In the genomic region with DNA sequence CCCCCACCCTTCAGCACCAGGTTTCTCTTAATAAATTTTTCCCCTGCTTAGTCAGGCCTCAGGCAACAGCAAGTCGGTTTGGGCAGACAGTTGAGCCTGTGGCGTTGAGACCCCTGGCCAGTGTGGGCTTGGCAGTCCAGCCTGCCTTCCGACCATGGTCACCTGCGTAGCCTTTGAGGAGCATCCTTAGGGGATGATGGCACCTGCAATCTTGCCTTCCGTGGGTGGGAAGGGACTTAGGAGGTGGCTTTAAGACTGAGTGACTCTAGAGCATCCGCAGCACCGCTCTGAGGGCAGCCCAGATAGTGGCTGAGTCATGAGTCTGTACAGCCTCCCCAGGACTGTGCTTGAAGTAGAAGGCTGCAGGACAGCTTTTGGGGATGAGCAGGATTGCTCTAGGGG, we compare ENCODE assay signal across 8 mouse cellular contexts. TPM values are rescaled to one million over a fixed set of nuclear protein-coding genes. Genes with fewer than 3 reads are reported as not detected.
A peak's percentile ranks its signal among the peaks of the same experiment; 100 is the strongest.
DNase-seq lines count a peak whose midpoint lies in the region; ATAC-seq and TF ChIP-seq lines count a peak whose summit lies in the region.
"Had no signal": no experiment of that assay in that cellular context is flagged by ENCODE, and none has a peak within 500 bp of the region (broad histone marks: within the 10 kb centered on the region; RNA-seq: fewer than 3 reads in every experiment).

No protein-coding gene starts in this region.

- H3K36me3 ChIP-seq in liver, adult 2 months (ENCODE audit: control insufficient read depth, insufficient read depth, low read length): no peaks in the 10 kb centered on the region
- peaks cover 9% of the 10 kb centered on the region for H3K36me3 ChIP-seq in forebrain, embryonic 10.5 days (replicated peaks)
- H3K36me3 ChIP-seq in limb, embryonic 11.5 days (ENCODE audit: control insufficient read depth, insufficient read depth, low read length): no peaks in the 10 kb centered on the region
- peaks cover 7% of the 10 kb centered on the region; the same call in 1 of the 2 replicates for H3K36me3 ChIP-seq in neural tube, embryonic 15.5 days

- peaks cover 8% of the 10 kb centered on the region; the same call in 1 of the 2 replicates for H3K4me1 ChIP-seq in liver, adult 2 months (ENCODE audit: control insufficient read depth, insufficient read depth, low read length)
- H3K4me1 ChIP-seq in forebrain, embryonic 10.5 days: peaks cover 39% of the 10 kb centered on the region
- H3K4me1 ChIP-seq in limb, embryonic 11.5 days (ENCODE audit: control insufficient read depth, insufficient read depth, low read length): peaks cover 15% of the 10 kb centered on the region
- H3K4me1 ChIP-seq in neural tube, embryonic 15.5 days: peaks cover 35% of the 10 kb centered on the region

- DNase-seq in liver, adult 2 months (ENCODE audit: extremely low read depth, low read depth, low spot score): no peak
- no peak for DNase-seq in liver
- DNase-seq in Patski (ENCODE audit: low read depth, low spot score): no peak
- no peak for DNase-seq in forebrain, embryonic 10.5 days (ENCODE audit: extremely low spot score, low spot score)
- DNase-seq in limb, embryonic 11.5 days (ENCODE audit: low spot score): no peak
- no peak for DNase-seq in spleen, adult 18-20 months

- H3K9me3 ChIP-seq in forebrain, embryonic 10.5 days: no peaks in the 10 kb centered on the region
- no peaks in the 10 kb centered on the region for H3K9me3 ChIP-seq in limb, embryonic 11.5 days (ENCODE audit: control insufficient read depth, low read length)
- no peaks in the 10 kb centered on the region for H3K9me3 ChIP-seq in neural tube, embryonic 15.5 days (replicated peaks)

- peak overlapping the region; percentile 88 for H3K4me2 ChIP-seq in limb, embryonic 11.5 days (ENCODE audit: low read depth, severe bottlenecking)
- H3K4me2 ChIP-seq in neural tube, embryonic 15.5 days: peak overlapping the region; percentile 83

- in situ Hi-C loops in Patski (cut with MboI; ENCODE audit: low pct_unique_long_range_greater_than_20kb): no loop called here

- no peak for TF ChIP-seq CTCF in liver, adult 2 months (IDR thresholded peaks at IDR 0.05; ENCODE audit: low read depth, low read length)
- TF ChIP-seq CTCF in Patski (IDR thresholded peaks at IDR 0.05): no peak

- H3K27me3 ChIP-seq in liver, adult 2 months (ENCODE audit: control insufficient read depth, insufficient read depth, low read length): no peaks in the 10 kb centered on the region
- H3K27me3 ChIP-seq in Patski: no peaks in the 10 kb centered on the region
- peaks cover 16% of the 10 kb centered on the region; the same call in 1 of the 2 replicates for H3K27me3 ChIP-seq in forebrain, embryonic 10.5 days (ENCODE audit: poor library complexity, severe bottlenecking)
- no peaks in the 10 kb centered on the region for H3K27me3 ChIP-seq in limb, embryonic 11.5 days (ENCODE audit: control insufficient read depth, insufficient read depth, low read length)
- no peaks in the 10 kb centered on the region for H3K27me3 ChIP-seq in neural tube, embryonic 15.5 days (replicated peaks)

- 37% methylated on average over 7 of the region's 7 CpGs for WGBS in liver, adult 2 months
- WGBS in forebrain, embryonic 10.5 days: 15% methylated on average over 7 of the region's 7 CpGs
- WGBS in limb, embryonic 11.5 days: 21% methylated on average over 7 of the region's 7 CpGs
- 18% methylated on average over 7 of the region's 7 CpGs for WGBS in neural tube, embryonic 15.5 days

- peak; percentile 6 for ATAC-seq in Patski
- ATAC-seq in limb, embryonic 11.5 days (ENCODE audit: insufficient number of reproducible peaks, low FRiP score, low TSS enrichment, low read depth): no peak
- ATAC-seq in neural tube, embryonic 15.5 days (ENCODE audit: low FRiP score): peak; percentile 45

- POLR2A ChIA-PET in Patski (lab: Charles Lee): interaction anchor here (0.5 kb wide), 1 partner anchor 290 kb away, joined by 3 read pairs; no protein-coding TSS in a partner anchor

- CTCF ChIA-PET in Patski (lab: Charles Lee): interaction anchor here (1.4 to 6.4 kb wide), 2 partner anchors 17 to 44 kb away, joined by 4 to 135 read pairs; a partner anchor contains a TSS

- H3K4me3 ChIP-seq in liver, adult 2 months (ENCODE audit: insufficient read depth, low read depth, low read length): peak overlapping the region; percentile 78
- H3K4me3 ChIP-seq in forebrain, embryonic 10.5 days: peak overlapping the region; percentile 75
- peak overlapping the region; percentile 69 for H3K4me3 ChIP-seq in limb, embryonic 11.5 days (ENCODE audit: low read depth, low read length)
- H3K4me3 ChIP-seq in neural tube, embryonic 15.5 days (replicated peaks): peak overlapping the region; percentile 58

- H3K79me2 ChIP-seq in liver, adult 2 months (ENCODE audit: control insufficient read depth, insufficient read depth, low read length): no peaks in the 10 kb centered on the region

- H3K27ac ChIP-seq in liver, adult 2 months (replicated peaks; ENCODE audit: insufficient read depth, low read depth, low read length): no peak overlapping the region
- peak overlapping the region; percentile 91 for H3K27ac ChIP-seq in forebrain, embryonic 10.5 days
- no peak overlapping the region for H3K27ac ChIP-seq in limb, embryonic 11.5 days (replicated peaks; ENCODE audit: low read depth, low read length)
- peak overlapping the region; percentile 76 for H3K27ac ChIP-seq in neural tube, embryonic 15.5 days (replicated peaks)

- no peak for TF ChIP-seq POLR2A in liver, adult 2 months (IDR thresholded peaks at IDR 0.05; ENCODE audit: extremely low read depth, insufficient read depth, low read length)

- peak overlapping the region; percentile 76 for H3K9ac ChIP-seq in liver, adult 2 months (ENCODE audit: low read depth, low read length)
- peak overlapping the region; percentile 90 for H3K9ac ChIP-seq in limb, embryonic 11.5 days (ENCODE audit: low read length)
- peak overlapping the region; percentile 78 for H3K9ac ChIP-seq in neural tube, embryonic 15.5 days (replicated peaks)

RNA-seq across cellular contexts. Expression of a gene that starts 0.6 kb away (rescaled TPM):
- 1.1 and 1.4 TPM in 2 replicates for total RNA-seq in liver, adult 2 months (2014; rRNA removed)
- polyA plus RNA-seq in liver, adult 2 months (2012; rRNA removed): 1.8 and 2.8 TPM in 2 replicates
- 22.9 TPM for polyA plus RNA-seq in Patski (2021)
- polyA plus RNA-seq in forebrain, embryonic 10.5 days (2016; fragmentation: Nextera tagmentation; extraction: Ambion mirVana): 17.0 and 18.7 TPM in 2 replicates
- polyA plus RNA-seq in limb, embryonic 11.5 days (2014; fragmentation: Nextera tagmentation; extraction: Ambion mirVana): 23.2 and 25.2 TPM in 2 replicates
- polyA plus RNA-seq in neural tube, embryonic 15.5 days (2015; fragmentation: Nextera tagmentation; extraction: Ambion mirVana): 43.2 and 44.9 TPM in 2 replicates

RNA-seq across cellular contexts. Expression of a gene that starts 9.3 kb away (rescaled TPM):
- 1.4 and 2.9 TPM in 2 replicates for total RNA-seq in liver, adult 2 months (2014; rRNA removed)
- 8.0 and 9.8 TPM in 2 replicates for polyA plus RNA-seq in liver, adult 2 months (2012; rRNA removed)
- polyA plus RNA-seq in Patski (2021): 0.04 TPM
- 19.7 and 21.2 TPM in 2 replicates for polyA plus RNA-seq in forebrain, embryonic 10.5 days (2016; fragmentation: Nextera tagmentation; extraction: Ambion mirVana)
- polyA plus RNA-seq in limb, embryonic 11.5 days (2014; fragmentation: Nextera tagmentation; extraction: Ambion mirVana): 21.4 and 22.0 TPM in 2 replicates
- 21.0 and 21.6 TPM in 2 replicates for polyA plus RNA-seq in neural tube, embryonic 15.5 days (2015; fragmentation: Nextera tagmentation; extraction: Ambion mirVana)

RNA-seq across cellular contexts. Expression of a gene that starts 13.1 kb away (rescaled TPM):
- total RNA-seq in liver, adult 2 months (2014; rRNA removed): 1.5 and 3.2 TPM in 2 replicates
- 4.5 and 7.8 TPM in 2 replicates for polyA plus RNA-seq in liver, adult 2 months (2012; rRNA removed)
- 42.4 TPM for polyA plus RNA-seq in Patski (2021)
- 75.0 and 81.6 TPM in 2 replicates for polyA plus RNA-seq in forebrain, embryonic 10.5 days (2016; fragmentation: Nextera tagmentation; extraction: Ambion mirVana)
- 92.5 and 97.1 TPM in 2 replicates for polyA plus RNA-seq in limb, embryonic 11.5 days (2014; fragmentation: Nextera tagmentation; extraction: Ambion mirVana)
- polyA plus RNA-seq in neural tube, embryonic 15.5 days (2015; fragmentation: Nextera tagmentation; extraction: Ambion mirVana): 66.4 and 68.1 TPM in 2 replicates

RNA-seq across cellular contexts. Expression of a gene that starts 17.5 kb away (rescaled TPM):
- not detected in 2 replicates for total RNA-seq in liver, adult 2 months (2014; rRNA removed)
- polyA plus RNA-seq in liver, adult 2 months (2012; rRNA removed): not detected in 2 replicates
- not detected for polyA plus RNA-seq in Patski (2021)
- not detected in 2 replicates for polyA plus RNA-seq in forebrain, embryonic 10.5 days (2016; fragmentation: Nextera tagmentation; extraction: Ambion mirVana)
- not detected in 2 replicates for polyA plus RNA-seq in limb, embryonic 11.5 days (2014; fragmentation: Nextera tagmentation; extraction: Ambion mirVana)
- not detected in 2 replicates for polyA plus RNA-seq in neural tube, embryonic 15.5 days (2015; fragmentation: Nextera tagmentation; extraction: Ambion mirVana)
- total RNA-seq: layer of hippocampus, adult 18-20 months had no signal

RNA-seq across cellular contexts. Expression of a gene that starts 23.9 kb away (rescaled TPM):
- not detected in 2 replicates for total RNA-seq in liver, adult 2 months (2014; rRNA removed)
- not detected in 2 replicates for polyA plus RNA-seq in liver, adult 2 months (2012; rRNA removed)
- 0.15 TPM for polyA plus RNA-seq in Patski (2021)
- 0.21 and 0.26 TPM in 2 replicates for polyA plus RNA-seq in forebrain, embryonic 10.5 days (2016; fragmentation: Nextera tagmentation; extraction: Ambion mirVana)
- polyA plus RNA-seq in limb, embryonic 11.5 days (2014; fragmentation: Nextera tagmentation; extraction: Ambion mirVana): 0.68 and 0.88 TPM in 2 replicates
- 0.20 and 1.3 TPM in 2 replicates for polyA plus RNA-seq in neural tube, embryonic 15.5 days (2015; fragmentation: Nextera tagmentation; extraction: Ambion mirVana)

Comparison
In these comparisons a context has a peak if more than half of its experiments do, and no peak if none do; other contexts are left out.
1. H3K27ac ChIP-seq: peak in forebrain, embryonic 10.5 days (single experiment) and neural tube, embryonic 15.5 days (single experiment); none in liver, adult 2 months (single experiment) and limb, embryonic 11.5 days (single experiment).
2. Peak in every context shown above with its lines, with median percentiles within 50 percentile points of each other: H3K4me3 ChIP-seq and H3K9ac ChIP-seq.